Mouse (Mus musculus): Measurements from ENCODE around the gene Gm21985.

- TF ChIP-seq POLR2A (IDR thresholded peaks at IDR 0.05; ENCODE audit: insufficient read length, low read depth) (no peak), E2F4 (IDR thresholded peaks at IDR 0.05; ENCODE audit: insufficient read depth) (no peak), MYOG (IDR thresholded peaks at IDR 0.05; ENCODE audit: control insufficient read depth in 1 of 3, insufficient read depth in 1 of 3, insufficient read length in 2 of 3, low read depth in 2 of 3) (no peak), MAX (IDR thresholded peaks at IDR 0.05; ENCODE audit: low read depth) (no peak), REST (IDR thresholded peaks at IDR 0.05; ENCODE audit: insufficient read depth, insufficient read length) (no peak), SRF (IDR thresholded peaks at IDR 0.05; ENCODE audit: control insufficient read depth, insufficient read length, low read depth) (no peak), TCF3 (IDR thresholded peaks at IDR 0.05; ENCODE audit: insufficient read length, low read depth) (no peak), MYOD1 (IDR thresholded peaks at IDR 0.05; ENCODE audit: control insufficient read depth in 1 of 3, insufficient read length in 2 of 3, low read depth in 2 of 3) (no peak), USF1 (IDR thresholded peaks at IDR 0.05; ENCODE audit: low read depth) (no peak), CEBPB (IDR thresholded peaks at IDR 0.05; ENCODE audit: insufficient read depth, poor library complexity, severe bottlenecking) (no peak), POLR2AphosphoS2 (IDR thresholded peaks at IDR 0.05; ENCODE audit: insufficient read length, low read depth) (no peak)
These were observed 26.7 kb downstream of the Gm21985 start for GRCm38 (mm10) chr2:112292823-112293222.

All from myocyte (in vitro differentiated cells).